8 mouse cellular contexts compared by ENCODE assay signal in genomic region chr7:97297466-97297865, GRCm38 (mm10). TPM values are rescaled to one million over a fixed set of nuclear protein-coding genes. Genes with fewer than 3 reads are reported as not detected.
DNase-seq lines count a peak whose midpoint lies in the region; ATAC-seq and TF ChIP-seq lines count a peak whose summit lies in the region.
"Had no signal": no experiment of that assay in that cellular context is flagged by ENCODE, and none has a peak within 500 bp of the region (broad histone marks: within the 10 kb centered on the region; RNA-seq: fewer than 3 reads in every experiment).

No protein-coding gene starts in this region.

- no peaks in the 10 kb centered on the region for H3K36me3 ChIP-seq in E14TG2a.4 (ENCODE audit: insufficient read depth, low read length)
- peaks cover 13% of the 10 kb centered on the region for H3K36me3 ChIP-seq in lung, postnatal 0 days (ENCODE audit: insufficient read depth, low read length)
- H3K36me3 ChIP-seq: limb, embryonic 12.5 days had no signal

- H3K4me1 ChIP-seq in E14TG2a.4 (replicated peaks; ENCODE audit: low read depth, low read length): no peaks in the 10 kb centered on the region
- no peaks in the 10 kb centered on the region for H3K4me1 ChIP-seq in lung, postnatal 0 days (ENCODE audit: insufficient read depth, low read depth, low read length)
- H3K4me1 ChIP-seq: limb, embryonic 12.5 days had no signal

- H3K27ac ChIP-seq in lung, postnatal 0 days (ENCODE audit: low read length): no peak overlapping the region
- H3K27ac ChIP-seq: limb, embryonic 12.5 days had no signal

- no peak overlapping the region for H3K4me2 ChIP-seq in lung, postnatal 0 days (replicated peaks; ENCODE audit: low read depth, low read length)
- H3K4me2 ChIP-seq: limb, embryonic 12.5 days had no signal

- no peak for TF ChIP-seq EP300 in lung, postnatal 0 days (IDR thresholded peaks at IDR 0.05)

- H3K9me3 ChIP-seq in E14TG2a.4 (ENCODE audit: low read length): no peaks in the 10 kb centered on the region
- H3K9me3 ChIP-seq in lung, postnatal 0 days (ENCODE audit: low read length): no peaks in the 10 kb centered on the region
- H3K9me3 ChIP-seq: limb, embryonic 12.5 days had no signal

- WGBS in lung, postnatal 0 days: 2% methylated on average over 2 of the region's 2 CpGs

- peak; percentile 87 for ATAC-seq in common myeloid progenitor, adult 5-6 weeks (replicated peaks; ENCODE audit: low read depth, poor library complexity, severe bottlenecking)
- ATAC-seq in lung, postnatal 0 days: peak; percentile 38; the same call in 1 of the 2 replicates

- no peak overlapping the region for H3K9ac ChIP-seq in lung, postnatal 0 days (replicated peaks; ENCODE audit: low read depth)
- H3K9ac ChIP-seq: limb, embryonic 12.5 days had no signal

- H3K4me3 ChIP-seq in E14TG2a.4 (replicated peaks; ENCODE audit: low read length): no peak overlapping the region
- H3K4me3 ChIP-seq in lung, postnatal 0 days (ENCODE audit: low read depth, low read length): no peak overlapping the region
- H3K4me3 ChIP-seq: limb, embryonic 12.5 days had no signal

- peak; percentile 75 for TF ChIP-seq CTCF in E14TG2a.4 (conservative IDR thresholded peaks at IDR 0.05; ENCODE audit: low read length)
- TF ChIP-seq CTCF in lung, postnatal 0 days (IDR thresholded peaks at IDR 0.05): peak; percentile 95

- DNase-seq in R1 (ENCODE audit: low read depth, low spot score): peak; percentile 58
- DNase-seq in heart, adult 8-10 months (ENCODE audit: low spot score): peak; percentile 83
- DNase-seq in layer of hippocampus, adult 18-20 months (ENCODE audit: low spot score in 2 of 2): peak; percentile 35 to 84
- DNase-seq in lung, postnatal 0 days (ENCODE audit: low spot score): peak; percentile 78
- peak; percentile 72 for DNase-seq in right cerebral cortex, adult 18-20 months

- H3K27me3 ChIP-seq in E14TG2a.4 (ENCODE audit: insufficient read depth, low read length): peaks cover 22% of the 10 kb centered on the region
- H3K27me3 ChIP-seq in lung, postnatal 0 days (replicated peaks; ENCODE audit: insufficient read depth, low read length): no peaks in the 10 kb centered on the region
- H3K27me3 ChIP-seq: limb, embryonic 12.5 days had no signal

RNA-seq across cellular contexts. Expression of gene Usp35, which starts 34.4 kb away (rescaled TPM):
- not detected in 2 replicates for total RNA-seq in common myeloid progenitor, adult 5-6 weeks (2017)
- 1 to 10 TPM in 2 of 4 experiments, under 1 TPM in 2; 0.72 to 1.0 (median 0.86) TPM for total RNA-seq in heart, adult 8-10 months (2022)
- 10 to 100 TPM; 14.7 to 16.2 TPM for total RNA-seq in layer of hippocampus, adult 18-20 months (2021)
- polyA plus RNA-seq in lung, postnatal 0 days (2015; fragmentation: Nextera tagmentation; extraction: Ambion mirVana): 1.5 and 1.6 TPM in 2 replicates

RNA-seq across cellular contexts. Expression of gene Kctd21, which starts 34.7 kb away (rescaled TPM):
- 0.09 and 0.78 TPM in 2 replicates for total RNA-seq in common myeloid progenitor, adult 5-6 weeks (2017)
- total RNA-seq in heart, adult 8-10 months (2022): 1 to 10 TPM; 3.0 to 5.0 (median 3.8) TPM
- total RNA-seq in layer of hippocampus, adult 18-20 months (2021): 10 to 100 TPM; 15.0 to 16.0 TPM
- 5.7 and 6.1 TPM in 2 replicates for polyA plus RNA-seq in lung, postnatal 0 days (2015; fragmentation: Nextera tagmentation; extraction: Ambion mirVana)

Comparison
In these comparisons a context has a peak if more than half of its experiments do, and no peak if none do; other contexts are left out.
1. RNA of gene Usp35, which starts 34.4 kb away (total RNA-seq): 14.7 to 16.2 TPM in layer of hippocampus, adult 18-20 months; 0.72 to 1.0 TPM in heart, adult 8-10 months and not detected in common myeloid progenitor, adult 5-6 weeks; every median in the first group is over 4 times any median in the second.
2. Peak in every context shown above with its lines, with median percentiles within 50 percentile points of each other: DNase-seq.